Mouse (Mus musculus) ES-Bruce4 (cell line): ENCODE measurements around the gene U2af1.

Source experiments
- EP300 ChIP-seq: IDR thresholded peaks from 2 replicates; pipeline ENCODE4 v1.6.1; 2011; ENCODE audit warnings: low read depth, low read length; ENCODE audit not compliant: insufficient read depth
- POLR2A ChIP-seq: IDR thresholded peaks from one replicate; pipeline ENCODE4 v1.8.1; 2011; ENCODE audit warnings: low read length; ENCODE audit not compliant: insufficient read depth

DNA sequence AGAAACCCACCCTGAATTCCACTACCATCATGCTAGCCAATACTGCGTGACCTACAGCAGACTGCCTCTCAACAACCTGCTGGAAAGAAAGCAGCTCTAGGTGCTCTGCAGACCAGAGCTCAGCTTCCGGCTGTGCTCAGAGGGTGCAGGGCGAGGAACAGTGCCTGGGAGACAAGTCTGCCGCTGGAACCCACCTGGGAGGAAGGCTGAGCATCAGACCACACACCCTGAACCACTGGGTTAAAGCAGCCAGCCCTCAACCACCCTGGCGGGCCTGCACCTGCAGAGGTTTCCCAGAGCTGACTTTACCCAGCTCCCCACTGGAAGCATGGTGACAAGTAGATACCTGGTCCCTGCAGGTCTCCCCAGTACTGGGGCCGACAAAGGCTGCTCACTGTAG, 5.4 kb downstream of the U2af1 start:
- no peak for TF ChIP-seq POLR2A
- no peak for TF ChIP-seq EP300
